Mouse (Mus musculus): ENCODE data around the gene Gadl1. TPM values are rescaled to one million over a fixed set of nuclear protein-coding genes. Genes with fewer than 3 reads are reported as not detected.

Gadl1 gene
- not detected in 2 replicates for total RNA-seq (2017)

- ATAC-seq (ENCODE audit: extremely low read depth, insufficient number of reproducible peaks, low FRiP score, poor library complexity, severe bottlenecking), result no peak
Measured at GRCm38 (mm10) chr9:115909155-115909554, at the start of gene Gadl1. Gadl1 (plus strand) TSS chr9:115909455.

DNA sequence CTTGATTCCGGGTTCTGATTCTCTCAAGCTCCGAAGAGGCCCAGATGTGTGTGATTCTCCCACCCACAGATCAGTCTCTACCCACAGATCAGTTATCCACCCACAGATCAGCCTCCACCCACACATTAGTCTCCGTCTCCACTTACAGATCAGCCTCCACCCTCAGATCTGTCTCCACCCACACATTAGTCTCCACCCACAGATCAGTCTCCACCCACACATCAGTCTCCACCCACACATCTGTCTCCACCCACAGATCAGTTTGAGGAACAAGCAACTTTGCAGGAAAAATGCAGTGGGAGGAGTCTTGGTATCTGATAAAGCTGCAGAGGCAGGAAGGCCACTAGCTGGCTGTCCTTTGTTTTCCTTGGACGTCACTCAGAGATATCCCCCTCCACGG is 46.5 kb upstream of the Gadl1 start:
- no peak for ATAC-seq (ENCODE audit: extremely low read depth, insufficient number of reproducible peaks, low FRiP score, poor library complexity, severe bottlenecking)

- no peak for ATAC-seq (ENCODE audit: extremely low read depth, insufficient number of reproducible peaks, low FRiP score, poor library complexity, severe bottlenecking)
Measured at GRCm38 (mm10) chr9:115863326-115863725, 45.9 kb upstream of the Gadl1 start.

DNA sequence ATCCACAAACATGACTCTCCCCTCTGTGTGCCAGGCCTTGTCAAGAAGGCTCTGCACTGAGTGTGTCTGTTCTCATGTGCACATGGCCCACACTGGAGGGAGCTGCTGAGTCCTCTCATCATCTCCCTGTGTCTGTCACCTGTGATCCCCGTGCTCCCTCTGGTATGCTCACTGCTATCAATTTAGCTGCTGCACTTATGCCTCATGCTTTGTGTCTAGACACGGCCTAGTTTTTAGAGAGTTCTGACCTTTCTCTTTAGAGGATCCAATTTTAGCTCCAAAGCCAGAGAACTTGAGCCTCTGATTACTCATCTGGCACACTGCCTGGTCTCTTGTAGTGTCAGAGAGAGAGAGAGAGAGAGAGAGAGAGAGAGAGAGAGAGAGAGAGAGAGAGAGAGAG is 42.0 kb upstream of the Gadl1 start:
- ATAC-seq (ENCODE audit: extremely low read depth, insufficient number of reproducible peaks, low FRiP score, poor library complexity, severe bottlenecking), result no peak

DNA sequence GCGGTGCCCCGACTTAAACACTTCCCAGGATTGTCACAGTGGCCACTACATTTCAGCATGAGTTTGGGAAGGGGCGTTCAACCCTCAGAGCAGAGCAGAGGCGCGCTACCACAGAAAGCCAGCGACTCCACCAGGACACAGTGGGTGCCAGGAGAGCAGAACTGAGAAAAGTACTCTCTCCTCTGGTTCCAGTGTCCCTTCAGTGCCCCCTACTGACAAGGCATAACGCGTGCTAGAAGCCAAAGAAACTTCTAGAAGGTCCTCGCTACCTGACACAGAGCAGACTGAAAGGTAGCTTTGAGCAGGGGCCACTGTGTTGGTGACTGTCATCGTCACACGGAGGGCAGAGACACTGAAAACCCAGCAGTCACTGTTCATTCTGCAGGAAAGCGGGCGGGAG is 39.1 kb upstream of the Gadl1 start:
- ATAC-seq (ENCODE audit: extremely low read depth, insufficient number of reproducible peaks, low FRiP score, poor library complexity, severe bottlenecking), result no peak

GRCm38 (mm10) chr9:115870640-115871039 is 38.6 kb upstream of the Gadl1 start:
- ATAC-seq (ENCODE audit: extremely low read depth, insufficient number of reproducible peaks, low FRiP score, poor library complexity, severe bottlenecking), result no peak

DNA sequence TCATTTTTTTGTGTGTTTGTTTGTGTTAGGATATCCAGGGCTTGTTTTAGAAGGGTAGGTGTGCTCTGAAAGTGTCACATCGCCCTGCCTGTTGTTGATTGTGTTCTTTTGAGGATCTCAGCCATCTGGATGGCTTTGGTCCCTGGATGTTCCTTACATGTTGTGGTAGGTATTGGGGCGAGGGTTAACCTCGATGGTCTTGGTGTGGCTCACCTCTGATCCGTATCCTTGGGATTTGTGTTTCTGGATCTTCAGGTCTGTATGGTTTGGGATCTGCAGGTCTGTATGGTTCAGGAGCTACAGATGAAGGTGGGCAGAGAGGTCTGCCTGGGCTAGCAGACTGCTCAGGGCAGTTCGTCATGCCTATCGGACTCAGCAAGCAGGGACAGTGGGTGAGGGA is 28.8 kb upstream of the Gadl1 start:
- ATAC-seq (ENCODE audit: extremely low read depth, insufficient number of reproducible peaks, low FRiP score, poor library complexity, severe bottlenecking), result no peak

GRCm38 (mm10) chr9:115881137-115881536 is 28.1 kb upstream of the Gadl1 start:
- ATAC-seq (ENCODE audit: extremely low read depth, insufficient number of reproducible peaks, low FRiP score, poor library complexity, severe bottlenecking), result 0 out of 2 replicates have a peak, but pooled peaks have one; percentile 30

DNA sequence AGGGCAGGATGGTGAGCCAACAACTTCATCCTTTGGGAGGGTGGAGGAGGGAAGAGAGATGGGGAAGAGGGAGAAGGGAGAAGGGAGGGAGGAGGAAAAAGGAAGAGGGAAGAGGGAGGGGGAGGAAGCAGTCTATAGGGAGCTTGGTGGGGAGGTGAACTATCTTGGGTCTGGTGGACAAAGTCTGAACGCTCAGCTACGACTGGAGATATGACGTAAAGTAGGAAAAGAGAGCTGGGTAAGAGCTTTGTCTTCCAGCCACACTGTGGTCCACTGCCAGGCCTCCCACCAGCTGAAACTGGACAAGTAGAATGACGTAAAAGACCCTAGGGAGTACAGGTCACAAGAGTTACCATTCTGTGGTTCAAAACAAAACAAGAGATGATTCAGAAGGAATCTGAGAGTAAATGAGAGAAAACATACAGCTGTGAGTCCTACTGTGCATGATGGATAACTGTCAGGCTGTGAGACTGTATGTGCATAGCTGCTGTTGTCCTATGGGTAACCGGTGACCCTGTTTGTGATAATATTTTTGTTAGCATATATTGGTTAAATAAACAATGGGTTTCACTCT is 26.5 kb upstream of the Gadl1 start:
- ATAC-seq (ENCODE audit: extremely low read depth, insufficient number of reproducible peaks, low FRiP score, poor library complexity, severe bottlenecking), result no peak

DNA sequence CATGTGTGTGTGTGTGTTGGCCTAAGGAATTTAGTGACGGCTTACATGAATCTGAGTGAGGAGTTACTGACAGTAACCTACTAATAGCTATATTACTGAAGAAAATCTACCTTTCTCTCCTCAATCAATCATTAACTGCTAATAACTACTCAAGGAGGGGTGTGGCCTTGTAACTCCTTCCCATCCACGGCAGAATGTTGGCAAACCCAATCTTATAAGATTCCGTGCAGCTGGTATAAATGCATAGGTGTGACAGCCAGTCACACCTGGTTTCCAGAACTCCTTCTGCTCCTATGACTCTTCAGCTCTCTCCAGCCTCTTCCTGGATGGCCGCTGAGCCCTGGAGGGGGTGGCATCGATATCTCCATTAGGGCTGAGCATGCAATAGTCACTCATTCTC is 25.8 kb upstream of the Gadl1 start:
- no peak for ATAC-seq (ENCODE audit: extremely low read depth, insufficient number of reproducible peaks, low FRiP score, poor library complexity, severe bottlenecking)

GRCm38 (mm10) chr9:115887571-115887970 is 21.7 kb upstream of the Gadl1 start:
- ATAC-seq (ENCODE audit: extremely low read depth, insufficient number of reproducible peaks, low FRiP score, poor library complexity, severe bottlenecking), result no peak

DNA sequence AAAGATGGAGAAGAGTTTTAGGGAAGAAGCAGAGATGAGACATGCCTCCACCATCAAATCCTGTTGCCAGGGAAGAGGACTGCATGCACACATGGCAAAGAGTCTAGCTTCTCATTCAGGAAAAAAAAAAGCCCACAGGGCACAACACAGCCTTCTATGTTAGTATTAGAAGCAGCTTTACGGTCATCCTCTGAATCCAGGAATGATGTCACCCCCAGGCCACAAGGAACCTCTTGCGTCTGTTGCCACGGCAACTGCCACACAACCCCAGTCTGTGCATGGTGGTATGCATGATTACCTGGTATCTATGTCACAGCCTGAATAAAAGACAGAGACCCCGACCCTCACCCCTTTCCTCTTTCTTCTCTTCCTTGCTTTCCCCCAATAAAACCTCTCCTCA is 16.1 kb upstream of the Gadl1 start:
- ATAC-seq (ENCODE audit: extremely low read depth, insufficient number of reproducible peaks, low FRiP score, poor library complexity, severe bottlenecking), result no peak

- no peak for ATAC-seq (ENCODE audit: extremely low read depth, insufficient number of reproducible peaks, low FRiP score, poor library complexity, severe bottlenecking)
Measured at GRCm38 (mm10) chr9:115893947-115894346, 15.3 kb upstream of the Gadl1 start.

- no peak for ATAC-seq (ENCODE audit: extremely low read depth, insufficient number of reproducible peaks, low FRiP score, poor library complexity, severe bottlenecking)
Measured at GRCm38 (mm10) chr9:115908325-115908724, 930 bp upstream of the Gadl1 start.

DNA sequence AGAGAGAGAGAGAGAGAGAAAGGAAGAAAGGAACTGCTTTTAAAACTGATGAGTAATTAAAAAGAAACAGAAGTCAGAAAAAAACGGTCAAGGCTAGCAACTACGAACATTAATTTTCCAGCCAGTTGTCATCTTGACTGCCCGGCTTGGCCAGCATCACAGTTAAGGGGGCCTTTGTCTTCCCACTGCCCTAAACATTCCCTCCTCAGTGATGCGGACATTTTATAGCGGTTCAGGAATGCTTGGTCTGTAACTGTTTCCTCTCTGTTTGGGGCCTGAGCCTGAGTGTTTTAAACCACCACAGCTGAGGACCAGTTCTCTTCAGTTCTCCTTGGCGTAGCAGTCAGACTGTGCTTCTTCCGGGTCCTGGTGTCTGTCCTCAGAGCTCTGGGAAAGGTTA is 4.8 kb downstream of the Gadl1 start:
- no peak for ATAC-seq (ENCODE audit: extremely low read depth, insufficient number of reproducible peaks, low FRiP score, poor library complexity, severe bottlenecking)

DNA sequence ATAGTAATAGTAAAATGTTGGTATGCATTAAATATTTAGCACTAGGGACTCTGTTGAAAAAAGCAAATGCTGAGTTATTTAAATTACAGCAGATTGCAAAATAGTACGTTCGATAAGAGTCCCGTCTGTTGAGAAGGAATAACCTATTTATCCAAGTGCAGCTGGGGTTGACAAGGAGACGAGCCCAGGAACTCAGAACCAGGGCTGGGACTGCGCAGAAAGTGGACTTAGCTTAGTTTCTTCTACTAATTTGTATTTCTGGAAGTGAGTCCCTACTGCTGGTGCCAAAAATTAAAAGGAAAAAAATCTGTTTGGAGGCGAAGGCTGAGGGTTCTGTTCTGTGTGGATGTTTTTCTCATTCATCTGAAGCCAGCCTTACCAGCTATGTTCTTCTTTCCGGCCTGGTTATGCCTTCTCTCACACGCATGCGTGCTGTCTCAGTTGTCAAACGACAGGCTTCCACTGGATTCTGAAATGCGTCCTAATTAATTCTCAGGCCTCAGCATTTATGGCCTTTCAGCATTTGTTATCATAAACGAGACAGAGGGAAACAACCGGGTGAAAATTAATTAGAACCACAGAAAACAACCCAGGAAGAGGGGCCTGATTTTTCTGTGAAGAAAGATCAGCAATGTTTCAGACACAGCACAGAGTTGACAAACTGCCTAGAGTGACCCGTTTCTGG is 6.5 kb downstream of the Gadl1 start:
- no peak for ATAC-seq (ENCODE audit: extremely low read depth, insufficient number of reproducible peaks, low FRiP score, poor library complexity, severe bottlenecking)

DNA sequence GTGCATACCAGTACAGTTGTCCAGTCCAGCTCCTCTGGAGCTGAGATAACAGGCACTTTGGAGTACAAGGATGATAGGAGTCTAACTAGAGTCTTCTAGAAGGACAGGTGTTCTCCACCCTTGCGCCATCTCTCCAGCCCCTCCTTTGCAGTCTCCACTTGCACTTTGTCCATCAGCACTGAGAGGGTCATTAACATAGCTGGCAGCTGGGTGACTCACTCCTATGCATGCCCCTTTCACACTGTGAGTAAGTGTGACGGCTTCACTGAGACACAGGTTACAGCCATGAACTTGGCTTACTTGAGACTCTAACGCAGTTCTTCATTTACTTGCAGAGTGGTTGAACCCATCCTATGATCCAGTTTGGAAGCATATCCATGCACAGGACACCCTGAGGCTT is 10.5 kb downstream of the Gadl1 start:
- no peak for ATAC-seq (ENCODE audit: extremely low read depth, insufficient number of reproducible peaks, low FRiP score, poor library complexity, severe bottlenecking)

- no peak for ATAC-seq (ENCODE audit: extremely low read depth, insufficient number of reproducible peaks, low FRiP score, poor library complexity, severe bottlenecking)
Measured at GRCm38 (mm10) chr9:115922662-115923061, 13.4 kb downstream of the Gadl1 start.

GRCm38 (mm10) chr9:115924094-115924493 is 14.8 kb downstream of the Gadl1 start:
- no peak for ATAC-seq (ENCODE audit: extremely low read depth, insufficient number of reproducible peaks, low FRiP score, poor library complexity, severe bottlenecking)

DNA sequence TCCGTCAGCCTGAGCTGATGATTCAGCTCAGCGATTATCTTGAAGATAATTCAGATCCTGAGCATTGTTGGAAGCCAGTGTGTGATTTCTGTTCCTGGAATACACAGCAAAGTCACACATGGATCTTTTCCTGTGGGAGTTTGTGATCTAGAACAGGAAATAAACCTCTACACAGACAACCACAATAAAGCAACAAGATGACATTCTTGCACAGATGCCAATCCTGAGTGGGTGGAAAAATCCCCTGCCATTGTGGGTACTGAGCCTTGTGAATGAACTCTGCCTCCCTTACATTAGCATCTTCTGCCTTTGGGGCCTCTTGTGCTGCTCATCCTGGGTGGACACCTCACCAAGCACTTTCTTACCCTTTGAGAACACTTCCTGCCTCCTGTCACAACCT is 22.5 kb downstream of the Gadl1 start:
- no peak for ATAC-seq (ENCODE audit: extremely low read depth, insufficient number of reproducible peaks, low FRiP score, poor library complexity, severe bottlenecking)

GRCm38 (mm10) chr9:115932741-115933140 is 23.5 kb downstream of the Gadl1 start:
- ATAC-seq (ENCODE audit: extremely low read depth, insufficient number of reproducible peaks, low FRiP score, poor library complexity, severe bottlenecking), result no peak

Data from neutrophil, adult 5-6 weeks (primary cell).